Mouse (Mus musculus) megakaryocyte, embryonic 14.5 days (primary cell): Measurements from ENCODE around the gene Txn2. TPM values are rescaled to one million over a fixed set of nuclear protein-coding genes. Genes with fewer than 3 reads are reported as not detected.

Experiments used
- H3K27me3 ChIP-seq: replicated peaks from 2 replicates; pipeline ENCODE3; 2012; ENCODE audit warnings: inconsistent platforms
- H3K36me3 ChIP-seq: replicated peaks from 2 replicates; pipeline ENCODE3; 2012; ENCODE audit warnings: low read length, inconsistent platforms, mixed read lengths
- H3K4me1 ChIP-seq: 2 replicates; pipeline ENCODE4 v1.6.1; 2012; ENCODE audit warnings: inconsistent platforms
- H3K4me3 ChIP-seq: replicated peaks from 2 replicates; pipeline ENCODE3; 2012; ENCODE audit warnings: moderate library complexity, mild to moderate bottlenecking, inconsistent platforms
- H3K9me3 ChIP-seq: 2 replicates; pipeline ENCODE4 v1.6.1; 2012; ENCODE audit warnings: inconsistent platforms
- FLI1 ChIP-seq: IDR thresholded peaks from 2 replicates; pipeline ENCODE4 v1.6.1; 2012; ENCODE audit warnings: low read length, inconsistent platforms, mixed read lengths
- GATA1 ChIP-seq: IDR thresholded peaks from 3 replicates; pipeline ENCODE4 v1.6.1; 2012; ENCODE audit warnings: mixed read lengths, low read length, inconsistent platforms, borderline replicate concordance
- polyA plus RNA-seq: library from polyadenylated mRNA; stranded (reverse); fragments of >175 nt; gene quantifications from 2 replicates; pipeline ENCODE4 v1.2.3, GENCODE M21; 2012; ENCODE audit warnings: low replicate concordance; ENCODE audit not compliant: insufficient read depth

Gene Txn2
- polyA plus RNA-seq, 1 experiment = 186 TPM

DNA sequence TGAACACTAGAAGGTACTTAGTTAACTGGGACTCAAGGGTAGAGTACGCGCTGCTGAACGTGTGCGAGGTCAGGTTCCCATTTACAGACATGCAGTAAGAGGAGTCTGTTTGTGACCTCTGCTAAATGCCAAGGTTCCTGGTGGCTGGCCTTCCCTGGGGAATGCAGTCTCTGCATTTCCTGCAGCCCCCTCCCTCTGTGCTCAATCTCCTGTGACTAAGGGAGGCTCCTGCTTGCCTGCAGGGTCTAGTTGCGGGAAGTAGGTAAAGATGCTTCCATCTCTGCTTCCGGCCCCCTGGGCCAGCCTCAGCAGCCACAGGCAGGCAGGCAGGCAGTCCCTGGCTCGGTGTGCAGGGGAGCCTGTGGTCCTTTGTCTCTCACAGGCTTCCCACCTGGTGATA is 16.2 kb downstream of the Txn2 start:
- peaks cover 50% of the 10 kb centered on the region for H3K36me3 ChIP-seq
- H3K4me3 ChIP-seq = no peak overlapping the region
- H3K9me3 ChIP-seq = no peaks in the 10 kb centered on the region
- no peaks in the 10 kb centered on the region for H3K27me3 ChIP-seq
- TF ChIP-seq GATA1 (no peak), FLI1 (no peak)
- H3K4me1 ChIP-seq = peaks cover 75% of the 10 kb centered on the region

DNA sequence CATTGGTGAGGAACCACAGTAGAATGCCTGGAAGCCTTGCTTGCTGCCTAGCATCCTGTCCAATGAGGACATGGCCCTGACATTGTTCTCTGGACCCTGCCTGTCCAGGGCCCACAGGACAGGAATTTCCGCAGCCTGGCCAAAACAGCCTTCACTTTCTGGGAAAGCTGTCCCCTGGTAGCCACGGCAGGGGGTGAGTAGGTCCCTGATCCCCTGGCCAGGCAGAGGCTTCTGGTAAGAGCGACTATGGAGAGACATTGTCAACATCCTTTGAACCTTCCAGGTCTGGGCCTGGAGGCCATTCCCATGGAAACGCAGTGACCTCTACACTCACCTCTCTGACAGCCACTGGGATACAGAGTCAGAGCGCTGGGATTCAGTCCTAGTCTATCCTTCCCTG is 16.8 kb downstream of the Txn2 start:
- peaks cover 48% of the 10 kb centered on the region for H3K36me3 ChIP-seq
- no peaks in the 10 kb centered on the region for H3K9me3 ChIP-seq
- no peak for TF ChIP-seq FLI1
- no peak for TF ChIP-seq GATA1
- H3K27me3 ChIP-seq = no peaks in the 10 kb centered on the region
- no peak overlapping the region for H3K4me3 ChIP-seq
- H3K4me1 ChIP-seq = peaks cover 75% of the 10 kb centered on the region

DNA sequence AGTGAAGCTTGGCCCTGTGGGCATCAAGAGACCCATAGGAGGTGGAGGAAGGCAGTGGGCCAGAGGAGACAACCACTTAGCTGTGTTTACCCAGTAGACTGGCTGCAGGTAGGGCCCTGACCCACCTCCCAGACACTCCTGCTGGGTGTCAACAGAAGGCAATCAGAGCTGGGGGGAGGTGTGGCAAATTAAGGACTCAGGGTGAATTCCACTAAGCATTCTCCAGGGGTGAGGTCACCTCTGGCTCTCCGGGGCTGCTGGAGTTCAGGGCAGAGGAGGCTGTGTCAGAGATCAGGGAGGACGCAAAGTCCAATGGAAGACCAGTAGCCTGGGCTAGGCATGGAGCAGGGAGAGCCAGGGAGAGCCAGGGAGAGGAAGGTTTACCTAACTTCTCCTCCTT is 17.7 kb downstream of the Txn2 start:
- H3K27me3 ChIP-seq = no peaks in the 10 kb centered on the region
- H3K9me3 ChIP-seq = no peaks in the 10 kb centered on the region
- no peak for TF ChIP-seq FLI1
- H3K36me3 ChIP-seq = peaks cover 40% of the 10 kb centered on the region
- H3K4me1 ChIP-seq = peaks cover 77% of the 10 kb centered on the region
- H3K4me3 ChIP-seq = no peak overlapping the region

DNA sequence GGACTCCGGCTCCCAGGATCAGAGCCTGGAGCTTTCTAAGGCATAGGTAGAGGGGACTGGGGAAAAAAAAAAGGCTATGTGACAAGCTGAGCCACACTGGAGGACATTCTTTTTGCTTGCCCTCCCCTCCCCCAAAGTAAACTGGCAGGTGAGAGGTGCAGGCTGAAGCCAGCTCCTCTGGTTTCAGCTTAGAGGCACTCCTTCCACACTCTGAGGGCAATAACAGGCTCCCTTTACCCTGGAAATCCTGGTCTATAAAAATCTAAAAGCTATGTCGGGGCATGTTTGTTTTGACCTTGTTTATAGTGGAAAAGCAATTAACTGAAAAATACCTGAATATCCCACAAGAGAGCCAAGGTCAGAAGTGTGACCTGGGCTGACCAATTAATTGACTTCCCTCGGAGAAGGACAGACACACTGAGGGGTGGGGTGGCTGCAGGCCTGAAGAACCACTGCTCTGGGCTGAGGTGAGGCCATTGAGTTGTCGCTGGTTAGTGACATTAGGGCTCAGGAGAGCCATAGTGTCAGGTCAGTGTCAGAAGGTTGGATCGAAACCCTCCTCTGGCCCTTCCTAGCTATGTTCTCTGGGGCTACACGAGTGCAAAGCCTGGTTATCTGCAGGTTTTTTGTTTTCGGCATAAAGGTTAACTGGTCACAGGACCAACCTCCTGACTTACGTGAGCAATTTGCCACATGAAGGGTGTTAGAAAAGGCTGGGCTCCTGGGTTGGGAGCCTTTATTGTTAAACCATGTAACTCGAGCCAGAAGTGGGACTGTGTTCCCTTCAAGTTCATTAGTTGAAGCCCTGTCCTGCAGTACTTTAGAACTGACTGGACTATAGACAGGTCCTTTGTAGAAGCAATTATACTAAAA is 20.9 kb downstream of the Txn2 start:
- TF ChIP-seq FLI1 (no peak), GATA1 (no peak)
- peaks cover 82% of the 10 kb centered on the region for H3K4me1 ChIP-seq
- no peak overlapping the region for H3K4me3 ChIP-seq
- no peaks in the 10 kb centered on the region for H3K9me3 ChIP-seq
- peaks cover 12% of the 10 kb centered on the region for H3K36me3 ChIP-seq
- no peaks in the 10 kb centered on the region for H3K27me3 ChIP-seq

DNA sequence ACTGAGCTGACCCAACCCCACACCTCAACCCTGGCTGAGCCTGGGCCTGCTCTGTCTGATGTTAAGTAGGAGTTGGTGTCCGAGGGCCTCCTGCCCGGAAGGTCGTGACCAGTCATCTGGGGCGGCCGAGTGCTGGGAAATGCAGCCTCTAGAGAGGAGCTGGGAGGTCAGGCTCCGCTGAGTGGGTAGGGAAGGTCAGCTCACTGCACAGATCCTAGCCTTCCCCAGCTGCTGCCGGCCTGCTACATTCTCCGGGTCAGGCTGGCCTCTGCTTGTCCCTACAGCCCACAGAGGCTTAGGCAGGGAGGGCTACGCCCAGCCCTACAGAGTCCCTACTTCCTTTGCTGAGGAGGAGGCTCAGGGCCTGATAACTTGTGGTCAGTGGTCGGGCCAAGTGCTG is 22.3 kb downstream of the Txn2 start:
- Histone ChIP-seq H3K4me1 (peaks cover 73% of the 10 kb centered on the region), H3K27me3 (no peaks in the 10 kb centered on the region), H3K9me3 (no peaks in the 10 kb centered on the region), H3K36me3 (peaks cover 3% of the 10 kb centered on the region), H3K4me3 (peak overlapping the region; percentile 90)
- no peak for TF ChIP-seq FLI1
- TF ChIP-seq GATA1 = no peak

DNA sequence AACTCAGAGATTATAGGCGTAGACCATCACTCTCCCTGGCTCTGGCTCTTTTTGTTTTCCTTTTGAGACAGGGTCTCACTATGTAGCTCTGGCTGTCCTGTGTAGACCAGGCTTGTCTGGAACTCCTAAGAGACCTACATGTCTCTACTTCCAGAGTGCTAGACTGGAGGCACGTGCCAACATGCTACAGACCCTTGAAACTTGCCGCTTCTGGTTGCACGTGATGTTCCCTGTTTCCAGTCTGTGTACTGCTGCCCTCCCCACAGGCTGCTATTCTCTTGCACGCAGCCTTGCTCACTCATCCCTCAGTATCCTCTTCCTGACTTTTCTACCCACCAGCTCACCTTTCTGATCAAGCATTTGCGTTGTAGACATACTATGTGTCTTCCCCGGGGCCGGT is 22.7 kb downstream of the Txn2 start:
- Histone ChIP-seq H3K9me3 (no peaks in the 10 kb centered on the region), H3K4me1 (peaks cover 69% of the 10 kb centered on the region), H3K27me3 (no peaks in the 10 kb centered on the region), H3K4me3 (peak overlapping the region; percentile 90), H3K36me3 (peaks cover 3% of the 10 kb centered on the region)
- TF ChIP-seq GATA1 (no peak), FLI1 (no peak)

DNA sequence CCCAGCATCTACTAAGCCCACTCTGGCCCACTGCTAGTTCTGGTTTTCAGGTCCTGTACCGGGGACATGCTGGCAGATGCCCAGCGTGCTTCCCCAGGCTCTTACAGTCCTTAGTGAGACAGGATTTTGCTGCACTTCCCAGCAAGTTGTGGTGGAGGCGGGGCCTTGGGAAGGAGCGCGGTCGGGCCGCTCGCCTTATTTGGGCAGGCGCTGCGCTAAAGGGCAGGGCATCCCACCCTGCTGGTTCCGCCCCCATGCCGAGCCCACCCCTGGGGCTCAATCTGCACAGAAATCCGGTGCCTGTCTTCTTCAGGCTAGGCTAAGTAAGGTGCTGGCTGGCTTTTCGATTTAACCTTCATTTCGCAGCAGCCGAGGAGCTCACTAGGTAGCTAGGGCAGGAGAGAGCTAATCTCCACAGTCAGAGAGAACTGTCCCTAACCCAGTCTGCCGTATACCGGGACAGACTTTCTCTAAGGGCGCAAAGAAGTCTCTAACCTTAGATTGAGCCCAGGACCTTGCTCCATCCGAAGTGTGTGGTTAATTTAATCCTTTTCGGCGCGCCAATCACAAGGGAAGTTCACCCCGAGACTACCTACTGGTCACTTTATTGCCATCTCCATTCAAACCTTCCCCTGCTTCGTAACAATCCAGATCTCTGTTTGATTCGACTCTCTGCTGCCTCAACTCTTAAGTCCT is 23.4 kb downstream of the Txn2 start:
- Histone ChIP-seq H3K27me3 (no peaks in the 10 kb centered on the region), H3K4me3 (peak overlapping the region; percentile 90), H3K9me3 (no peaks in the 10 kb centered on the region), H3K4me1 (peaks cover 63% of the 10 kb centered on the region), H3K36me3 (peaks cover 3% of the 10 kb centered on the region)
- TF ChIP-seq GATA1 (no peak), FLI1 (no peak)

DNA sequence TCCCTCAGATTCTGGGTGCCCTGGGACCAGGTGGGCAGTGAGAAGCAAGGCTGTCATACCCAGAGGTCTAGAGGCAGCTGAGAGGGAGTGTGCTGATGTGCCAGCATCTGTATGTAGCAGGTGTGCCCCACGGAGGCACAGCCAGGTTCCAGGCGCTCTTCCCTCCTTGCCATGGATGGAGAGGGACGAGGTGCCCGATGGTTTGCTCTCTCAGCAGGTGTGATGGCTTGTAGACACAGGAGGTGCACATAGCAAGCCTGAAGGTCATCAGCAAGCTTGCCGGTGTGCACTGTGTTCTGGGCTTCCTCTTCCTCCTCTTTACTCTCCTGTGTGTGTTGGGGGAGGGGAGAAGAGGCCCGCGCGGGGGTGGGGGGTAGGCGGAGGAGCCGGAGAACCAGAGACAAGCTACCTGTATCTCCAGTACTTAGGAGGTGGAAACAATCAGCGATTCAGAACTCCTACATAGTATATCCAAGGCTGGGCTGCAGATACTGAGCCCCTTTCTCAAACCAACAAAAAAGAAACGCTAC is 24.4 kb downstream of the Txn2 start:
- Histone ChIP-seq H3K4me3 (peak overlapping the region; percentile 90), H3K36me3 (peaks cover 3% of the 10 kb centered on the region), H3K9me3 (no peaks in the 10 kb centered on the region), H3K27me3 (no peaks in the 10 kb centered on the region), H3K4me1 (peaks cover 57% of the 10 kb centered on the region)
- TF ChIP-seq FLI1 = no peak
- TF ChIP-seq GATA1 = no peak

DNA sequence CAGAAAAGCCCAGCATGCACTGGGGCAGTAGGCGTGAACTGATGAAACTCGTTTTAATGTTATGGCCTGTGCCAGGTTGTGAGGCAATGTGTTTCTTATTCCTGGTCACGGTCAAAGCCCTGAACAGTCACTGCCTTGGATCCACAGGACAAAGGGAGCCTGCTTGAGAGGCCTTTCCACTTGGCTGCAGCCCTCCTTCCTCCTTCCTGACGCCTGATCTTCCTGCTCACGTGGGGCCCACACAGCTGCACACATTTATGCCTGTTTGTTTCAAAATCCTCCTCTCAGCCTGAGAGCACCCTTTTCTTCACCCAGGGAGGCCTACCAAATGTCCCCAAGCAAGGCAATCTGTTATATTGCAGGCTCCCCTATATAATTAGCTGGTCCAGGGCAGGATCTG is 25.6 kb downstream of the Txn2 start:
- Histone ChIP-seq H3K9me3 (no peaks in the 10 kb centered on the region), H3K27me3 (no peaks in the 10 kb centered on the region), H3K36me3 (peaks cover 3% of the 10 kb centered on the region), H3K4me3 (peak overlapping the region; percentile 56), H3K4me1 (peaks cover 57% of the 10 kb centered on the region)
- TF ChIP-seq GATA1 (no peak), FLI1 (no peak)

DNA sequence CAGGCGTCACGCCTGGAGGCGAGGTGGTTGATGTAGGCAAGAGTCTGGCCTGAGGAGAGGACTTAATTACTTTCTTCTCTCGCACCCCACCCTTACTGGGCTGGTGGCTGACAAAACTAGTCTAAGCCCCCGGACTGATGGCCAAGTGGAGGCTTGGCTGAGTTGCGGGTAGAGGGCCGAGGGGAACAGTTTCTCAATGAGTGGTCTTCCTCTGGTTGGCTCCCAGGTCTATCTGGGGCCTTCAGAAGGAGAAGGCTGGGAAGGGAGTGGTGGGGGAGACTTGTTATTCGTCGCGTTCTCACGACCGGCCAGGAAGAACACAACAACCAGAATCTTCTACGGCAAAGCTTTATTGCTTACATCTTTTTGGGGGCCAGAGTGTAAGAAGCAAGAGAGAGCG is 33.9 kb downstream of the Txn2 start:
- TF ChIP-seq FLI1 (no peak), GATA1 (no peak)
- Histone ChIP-seq H3K36me3 (no peaks in the 10 kb centered on the region), H3K4me1 (peaks cover 50% of the 10 kb centered on the region), H3K9me3 (no peaks in the 10 kb centered on the region), H3K4me3 (no peak overlapping the region), H3K27me3 (no peaks in the 10 kb centered on the region)
